Mouse (Mus musculus) lung, embryonic 14.5 days (tissue): ENCODE data around the gene Gpc6. TPM values are rescaled to one million over a fixed set of nuclear protein-coding genes. Genes with fewer than 3 reads are reported as not detected.
A peak's percentile ranks its signal among the peaks of the same experiment; 100 is the strongest.

Experiments used
- ATAC-seq: fragments of 200-750 bp; cut with Nextera tagmentation; 2 replicates; pipeline ENCODE4 v1.8.0; 2017; ENCODE audit warnings: mild to moderate bottlenecking, moderate TSS enrichment, moderate library complexity; ENCODE audit not compliant: insufficient read depth
- DNase-seq: peaks from one replicate; pipeline ENCODE4 v3.0.0-alpha.2; 2015
- H3K27ac ChIP-seq: fragments of 300-500 bp; sonication (generic); 2 replicates; pipeline ENCODE4 v1.5.1; 2014; ENCODE audit warnings: low read depth, mild to moderate bottlenecking, moderate library complexity
- H3K27me3 ChIP-seq: fragments of 300-500 bp; sonication (generic); 2 replicates; pipeline ENCODE4 v1.6.1; 2014; ENCODE audit warnings: low read length, control low read depth; ENCODE audit not compliant: insufficient read depth
- H3K36me3 ChIP-seq: fragments of 300-500 bp; sonication (generic); 2 replicates; pipeline ENCODE4 v1.6.1; 2014; ENCODE audit warnings: control low read depth; ENCODE audit not compliant: insufficient read depth
- H3K4me1 ChIP-seq: fragments of 300-500 bp; sonication (generic); 2 replicates; pipeline ENCODE4 v1.6.1; 2014; ENCODE audit warnings: antibody characterized with exemption, control low read depth; ENCODE audit not compliant: insufficient read depth
- H3K4me2 ChIP-seq: fragments of 300-500 bp; sonication (generic); 2 replicates; pipeline ENCODE4 v1.6.1; 2014; ENCODE audit warnings: mild to moderate bottlenecking
- H3K4me3 ChIP-seq: fragments of 300-500 bp; sonication (generic); 2 replicates; pipeline ENCODE4 v1.5.1; 2014; ENCODE audit warnings: low read depth, low read length
- H3K9ac ChIP-seq: fragments of 300-500 bp; sonication (generic); 2 replicates; pipeline ENCODE4 v1.6.1; 2014
- H3K9me3 ChIP-seq: fragments of 300-500 bp; sonication (generic); 2 replicates; pipeline ENCODE4 v1.6.1; 2016; ENCODE audit warnings: low read depth, low read length, control low read depth
- CTCF ChIP-seq: IDR thresholded peaks from 2 replicates; pipeline ENCODE4 v1.5.1; 2016; ENCODE audit warnings: antibody characterized with exemption, low read depth
- WGBS: fragments of 180-500 bp; shearing (Covaris S2); extraction: QIAGEN DNeasy Blood & Tissue Kit; methylation state at CpG from one replicate; pipeline ENCODE4 v1.1.7; 2014; 5-methylcytosine and 5-hydroxymethylcytosine counted together
- polyA plus RNA-seq: library from polyadenylated mRNA; unstranded; fragments of >200 nt; fragmentation: Nextera tagmentation; extraction: Ambion mirVana; gene quantifications from 2 replicates; pipeline ENCODE4 v1.2.1, GENCODE M21; 2014

Gpc6 gene
- polyA plus RNA-seq, 1 experiment from 2014 or later, result 38.9 TPM

DNA sequence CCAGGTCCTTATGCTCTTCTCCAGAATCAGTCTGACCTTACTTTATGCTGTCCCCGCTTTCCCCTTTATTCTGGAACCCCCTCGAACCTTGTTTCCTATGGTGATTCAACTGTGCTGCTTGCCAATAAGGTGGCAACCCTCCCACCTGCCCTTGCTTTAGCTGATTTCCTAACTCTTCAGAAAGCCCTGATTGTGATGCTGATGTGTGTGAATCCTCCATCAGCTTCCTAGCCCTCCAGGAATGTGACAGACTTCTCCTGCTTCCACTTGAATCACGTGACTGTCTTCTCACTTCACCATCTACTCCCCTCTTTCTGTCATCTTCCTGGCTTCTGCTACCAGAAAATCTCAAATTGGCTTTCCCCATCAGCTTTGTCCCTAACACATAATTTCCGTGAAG, 305.4 kb downstream of the Gpc6 start:
- H3K4me2 ChIP-seq, result no peak overlapping the region
- no peak overlapping the region for H3K9ac ChIP-seq
- H3K4me1 ChIP-seq, result no peaks in the 10 kb centered on the region
- DNase-seq, result no peak
- H3K27me3 ChIP-seq, result no peaks in the 10 kb centered on the region
- H3K36me3 ChIP-seq, result no peaks in the 10 kb centered on the region
- WGBS, result 57% methylated on average over 4 of the region's 4 CpGs
- ATAC-seq, result no peak
- H3K27ac ChIP-seq, result no peak overlapping the region
- no peak overlapping the region for H3K4me3 ChIP-seq
- no peaks in the 10 kb centered on the region for H3K9me3 ChIP-seq
- no peak for TF ChIP-seq CTCF

DNA sequence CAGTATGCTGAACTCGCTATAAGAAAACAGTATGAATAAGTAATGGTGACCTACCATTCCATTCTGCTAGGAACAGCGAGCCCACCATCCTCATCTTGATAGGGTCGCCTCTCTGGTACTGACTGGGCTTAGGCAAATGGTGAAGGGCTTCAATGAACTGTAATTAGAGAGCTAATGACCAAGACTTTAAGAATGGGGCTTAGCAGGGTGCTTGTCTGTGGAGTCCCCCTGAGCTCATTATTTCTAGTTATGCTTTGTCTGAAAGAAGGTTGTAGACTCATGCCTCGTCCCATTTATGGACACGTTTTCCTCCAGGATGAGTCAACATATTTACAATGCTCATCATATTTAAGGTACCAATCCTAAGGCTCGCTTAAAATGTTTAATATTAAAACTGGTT, 313.1 kb downstream of the Gpc6 start:
- no peak overlapping the region for H3K9ac ChIP-seq
- H3K4me3 ChIP-seq, result no peak overlapping the region
- H3K9me3 ChIP-seq, result no peaks in the 10 kb centered on the region
- DNase-seq (no peak), ATAC-seq (no peak)
- H3K27ac ChIP-seq, result no peak overlapping the region
- H3K27me3 ChIP-seq, result no peaks in the 10 kb centered on the region
- TF ChIP-seq CTCF, result no peak
- H3K4me1 ChIP-seq, result no peaks in the 10 kb centered on the region
- WGBS, result 90% methylated on average over 6 of the region's 6 CpGs
- H3K4me2 ChIP-seq, result no peak overlapping the region
- H3K36me3 ChIP-seq, result no peaks in the 10 kb centered on the region

DNA sequence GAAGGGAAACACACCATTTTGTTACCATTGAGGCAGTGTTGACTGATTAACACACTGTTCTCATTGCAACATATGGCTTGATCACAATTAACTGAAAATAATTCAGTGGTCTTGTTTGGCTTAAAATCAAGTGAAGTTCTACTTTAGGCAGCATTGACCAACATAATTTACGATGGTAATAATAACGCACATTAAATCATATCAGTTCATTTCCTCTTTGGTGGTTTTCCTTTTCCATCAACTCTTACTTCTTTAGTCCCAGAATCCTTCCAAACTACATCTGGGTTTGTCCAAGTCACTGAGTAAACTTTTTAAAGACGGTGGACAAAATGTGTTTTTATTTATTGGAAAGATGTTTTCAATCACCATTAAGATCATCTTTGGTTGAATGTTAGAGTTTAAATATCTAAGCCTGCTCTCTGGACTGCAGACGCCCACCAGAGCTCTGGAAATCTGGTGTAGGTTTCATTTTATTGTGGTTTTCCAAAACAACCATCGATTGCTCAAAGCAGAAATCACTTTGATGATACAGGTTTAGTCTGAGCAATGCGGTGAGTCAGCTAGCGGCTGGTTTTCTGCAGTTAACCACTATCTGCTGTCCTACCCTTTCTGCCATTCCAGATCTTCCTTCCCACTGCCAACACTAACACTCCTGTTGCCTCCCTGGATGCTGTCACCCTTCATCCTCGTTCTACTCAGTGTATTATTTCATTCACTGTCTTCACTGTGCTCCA, 314.7 kb downstream of the Gpc6 start:
- no peak overlapping the region for H3K4me2 ChIP-seq
- no peak overlapping the region for H3K9ac ChIP-seq
- no peaks in the 10 kb centered on the region for H3K9me3 ChIP-seq
- ATAC-seq, result no peak
- no peaks in the 10 kb centered on the region for H3K27me3 ChIP-seq
- no peak overlapping the region for H3K27ac ChIP-seq
- no peak for TF ChIP-seq CTCF
- WGBS, result 62% methylated on average over 8 of the region's 8 CpGs
- H3K4me3 ChIP-seq, result no peak overlapping the region
- H3K36me3 ChIP-seq, result no peaks in the 10 kb centered on the region
- H3K4me1 ChIP-seq, result no peaks in the 10 kb centered on the region
- DNase-seq, result no peak

DNA sequence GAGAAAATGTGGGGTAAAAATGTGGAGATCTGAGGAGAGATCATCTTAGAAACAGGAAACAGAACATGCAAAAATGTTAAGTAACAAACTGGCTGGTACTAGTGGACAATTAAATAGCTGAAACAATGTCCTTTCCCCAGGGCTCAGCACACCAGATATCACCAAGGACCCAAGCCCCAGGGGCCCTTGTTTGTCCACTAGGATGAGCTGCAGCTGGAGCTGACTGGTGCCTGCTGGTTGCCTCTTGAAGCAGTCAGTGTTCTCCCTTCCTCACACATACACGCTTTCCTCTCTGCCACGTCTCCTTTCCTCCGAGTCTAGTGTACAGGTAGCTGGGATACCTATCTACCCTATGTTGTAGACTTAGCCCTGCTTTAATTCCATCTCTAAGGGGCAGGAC, 320.5 kb downstream of the Gpc6 start:
- Histone ChIP-seq H3K36me3 (no peaks in the 10 kb centered on the region), H3K4me3 (no peak overlapping the region), H3K4me2 (no peak overlapping the region), H3K9ac (no peak overlapping the region), H3K27ac (no peak overlapping the region), H3K27me3 (no peaks in the 10 kb centered on the region), H3K4me1 (no peaks in the 10 kb centered on the region), H3K9me3 (no peaks in the 10 kb centered on the region)
- DNase-seq, result no peak
- ATAC-seq, result no peak
- TF ChIP-seq CTCF, result no peak
- WGBS, result 93% methylated on average over 3 of the region's 3 CpGs

DNA sequence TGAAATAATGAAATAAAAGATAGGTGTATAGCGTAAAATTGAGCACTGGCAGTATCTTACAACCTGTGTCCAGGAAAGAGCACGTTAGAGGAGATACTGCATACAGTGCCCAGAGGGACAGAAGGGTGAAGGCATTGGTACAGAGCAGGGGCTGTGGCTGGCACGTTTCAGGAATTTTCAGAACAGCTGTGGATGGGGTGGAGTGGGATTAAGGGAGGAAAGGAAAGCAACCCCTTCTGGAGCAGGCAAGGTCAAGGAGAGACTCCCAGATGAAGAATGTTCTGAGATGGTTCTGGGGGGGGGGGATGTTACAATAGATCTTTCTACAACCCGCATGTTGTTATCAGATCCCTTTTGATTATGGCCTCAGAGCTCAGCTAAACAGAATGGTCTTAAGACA, 331.1 kb downstream of the Gpc6 start:
- WGBS, result 74% methylated on average over 4 of the region's 4 CpGs
- Histone ChIP-seq H3K4me2 (no peak overlapping the region), H3K9me3 (no peaks in the 10 kb centered on the region), H3K4me1 (no peaks in the 10 kb centered on the region), H3K27ac (no peak overlapping the region), H3K36me3 (no peaks in the 10 kb centered on the region), H3K27me3 (no peaks in the 10 kb centered on the region), H3K4me3 (no peak overlapping the region), H3K9ac (no peak overlapping the region)
- DNase-seq (no peak), ATAC-seq (no peak)
- no peak for TF ChIP-seq CTCF

DNA sequence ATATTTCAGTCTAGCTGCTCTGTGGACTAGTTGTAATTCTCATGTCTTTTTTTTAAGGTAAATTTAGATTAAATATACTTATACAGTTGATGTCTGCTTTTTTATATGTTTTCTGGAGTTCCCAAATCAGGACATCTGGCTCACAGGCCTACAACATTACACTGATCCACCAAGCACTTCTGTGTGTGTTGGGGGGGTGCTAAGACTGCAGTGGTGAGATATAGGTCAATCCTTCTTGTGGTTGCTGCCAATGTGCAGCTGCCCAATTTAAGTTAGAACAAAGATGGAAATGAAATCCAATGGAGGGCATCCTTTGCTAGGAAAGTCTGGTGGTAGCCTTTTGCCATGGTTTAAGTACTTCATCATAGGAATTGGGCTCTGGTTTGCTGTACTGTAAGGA, 340.5 kb downstream of the Gpc6 start:
- Histone ChIP-seq H3K27ac (no peak overlapping the region), H3K9ac (no peak overlapping the region), H3K4me3 (no peak overlapping the region), H3K4me1 (no peaks in the 10 kb centered on the region), H3K36me3 (no peaks in the 10 kb centered on the region), H3K9me3 (no peaks in the 10 kb centered on the region), H3K4me2 (no peak overlapping the region), H3K27me3 (no peaks in the 10 kb centered on the region)
- no peak for TF ChIP-seq CTCF
- no peak for DNase-seq
- ATAC-seq, result no peak

DNA sequence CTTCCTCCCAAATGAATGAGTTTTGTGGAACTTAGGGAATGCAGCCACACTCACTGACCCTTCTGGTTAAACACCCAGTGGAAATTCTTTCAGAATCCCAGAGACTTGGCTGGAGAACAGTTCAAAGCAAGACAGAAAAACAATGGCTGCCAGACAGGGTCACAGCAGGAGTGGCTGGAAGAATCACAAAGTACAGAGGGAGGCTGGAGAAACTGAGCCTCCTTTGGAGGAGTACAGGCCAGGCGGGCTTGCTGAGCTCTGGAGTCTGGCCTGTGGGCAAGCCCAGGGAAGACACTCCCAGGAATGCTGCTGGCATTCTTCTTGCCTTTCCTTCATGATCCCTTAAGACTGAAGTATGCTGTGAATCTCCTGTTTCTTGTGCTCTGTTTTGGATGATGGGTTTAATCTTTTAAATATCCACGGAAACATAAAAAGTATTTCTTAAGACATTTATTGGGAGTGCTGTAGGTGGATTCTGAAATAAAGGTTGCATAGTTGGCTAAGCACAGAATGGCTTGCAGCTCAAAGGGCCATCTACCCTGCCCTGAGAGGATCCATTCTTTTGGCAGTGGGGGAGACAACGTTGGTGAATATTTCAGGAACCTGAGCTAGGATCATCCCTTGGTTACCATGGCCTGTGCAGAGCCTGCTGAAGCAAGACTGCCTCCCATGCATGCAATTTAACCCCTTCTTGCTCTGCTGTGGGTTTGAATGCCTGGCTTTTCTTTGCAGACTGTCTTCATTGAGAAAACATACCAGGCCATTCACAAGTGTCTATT, 342.9 kb downstream of the Gpc6 start:
- Histone ChIP-seq H3K27me3 (no peaks in the 10 kb centered on the region), H3K27ac (no peak overlapping the region), H3K9ac (no peak overlapping the region), H3K4me2 (no peak overlapping the region), H3K4me3 (no peak overlapping the region), H3K4me1 (no peaks in the 10 kb centered on the region), H3K36me3 (no peaks in the 10 kb centered on the region), H3K9me3 (no peaks in the 10 kb centered on the region)
- peak; percentile 21; the same call in 1 of the 2 replicates for ATAC-seq
- 58% methylated on average over 3 of the region's 3 CpGs for WGBS
- DNase-seq, result peak; percentile 15
- no peak for TF ChIP-seq CTCF
